Mouse (Mus musculus): ENCODE measurements at regions not wholly inside any gene's neighbourhood (a gene's known extent, or its start where the extent isn't known, plus 50 kb on each side); places are given as distances from the start of the nearest gene placed in this dataset.

DNA sequence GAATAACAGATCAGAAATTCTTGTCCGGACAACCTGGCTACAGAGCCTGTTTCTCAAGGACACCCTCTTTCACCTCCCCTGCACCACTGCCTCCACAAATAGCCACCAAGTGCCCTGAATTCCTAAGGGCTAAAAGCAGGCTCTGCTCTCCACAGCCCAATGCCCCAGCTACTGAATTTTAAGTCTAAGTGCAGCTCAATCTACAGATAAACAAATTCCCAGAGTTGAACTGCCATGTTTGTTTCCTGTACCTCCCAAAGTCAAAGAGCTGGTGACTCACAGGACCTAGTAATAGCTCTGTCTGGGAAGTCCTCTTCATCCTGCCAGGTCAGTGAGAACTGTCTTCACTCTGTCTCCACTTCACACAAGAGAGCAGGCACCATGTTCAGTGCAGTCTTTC is 200.0 kb downstream of the Col12a1 start:
- TF ChIP-seq CTCF (IDR thresholded peaks at IDR 0.05; ENCODE audit: extremely low read depth, insufficient read depth, low read length), result no peak
- TF ChIP-seq POLR2A (IDR thresholded peaks at IDR 0.05; ENCODE audit: extremely low read depth, insufficient read depth, low read length), result no peak

Data from cortical plate, adult 2 months (tissue).